Mouse (Mus musculus) megakaryocyte-erythroid progenitor cell, adult 5-6 weeks (primary cell): ENCODE results near the gene Prss12. TPM values are rescaled to one million over a fixed set of nuclear protein-coding genes. Genes with fewer than 3 reads are reported as not detected.
"Not testable (repeated sequence)": the region's sequence is repeated elsewhere in the genome, so short reads cannot be mapped to it uniquely, and the experiment has no call there.

Source experiments
- ATAC-seq: replicated peaks from 2 replicates; pipeline ENCODE4 v1.8.0; 2016; ENCODE audit warnings: mild to moderate bottlenecking, inconsistent platforms; ENCODE audit not compliant: severe bottlenecking, poor library complexity, low FRiP score, low TSS enrichment
- total RNA-seq, 2 experiments: library from RNA; stranded (forward) in 1 of 2; stranded (reverse) in 1 of 2; fragments of 200-1000, 215-1000 nt in 1 of 2; fragments of >200 nt in 1 of 2; fragmentation: Nextera tagmentation in 1 of 2; gene quantifications; 2 replicates each; pipeline ENCODE4 v1.2.3; 2014 to 2017

Gene Prss12
- total RNA-seq, 2 experiments from 2014 or later: not detected

GRCm38 (mm10) chr3:123460436-123460835 lies 13.7 kb downstream of the Prss12 start:
- no peak for ATAC-seq

DNA sequence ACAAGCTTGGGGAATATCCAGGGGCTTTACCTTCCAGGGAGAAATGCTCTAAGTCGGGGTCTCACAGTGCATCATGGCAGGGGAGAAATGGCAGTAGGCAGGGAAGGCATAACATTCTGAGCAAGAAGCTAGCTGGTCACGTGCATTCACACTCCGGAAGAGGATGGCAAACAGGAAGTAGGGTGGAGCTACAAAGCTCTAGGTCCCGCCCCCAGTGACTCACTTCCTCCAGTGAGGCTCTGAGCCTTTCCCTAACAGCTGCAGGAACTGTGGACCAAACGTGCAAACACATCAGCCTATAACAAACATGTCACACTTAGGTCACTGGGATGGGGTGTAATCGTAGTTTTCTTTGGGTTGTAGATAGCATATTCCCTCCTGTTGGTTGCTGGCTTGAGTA lies 15.6 kb downstream of the Prss12 start:
- ATAC-seq: no peak

- ATAC-seq: no peak
Measured at GRCm38 (mm10) chr3:123476833-123477232, 30.1 kb downstream of the Prss12 start.

DNA sequence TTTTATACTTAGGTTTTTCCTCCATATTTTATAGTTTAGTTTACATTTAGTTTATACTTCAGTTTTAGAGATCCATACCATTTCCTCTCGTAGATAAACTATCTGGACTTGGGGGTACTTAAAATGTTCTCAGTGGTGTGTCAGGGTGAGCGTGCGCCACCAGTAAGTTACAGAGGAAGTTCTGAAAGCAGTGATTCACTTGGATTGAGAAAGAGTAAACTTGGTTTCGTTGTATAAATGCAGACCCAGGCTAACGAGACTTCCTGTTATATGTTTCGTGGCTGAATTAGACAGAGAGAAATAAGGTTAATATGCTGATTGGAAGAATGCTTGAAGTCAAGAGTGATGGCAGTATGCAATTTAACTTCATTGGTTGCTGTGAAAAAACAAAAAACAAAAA lies 34.6 kb downstream of the Prss12 start:
- ATAC-seq: no peak

- no peak for ATAC-seq
Measured at GRCm38 (mm10) chr3:123491814-123492213, 45.1 kb downstream of the Prss12 start.

DNA sequence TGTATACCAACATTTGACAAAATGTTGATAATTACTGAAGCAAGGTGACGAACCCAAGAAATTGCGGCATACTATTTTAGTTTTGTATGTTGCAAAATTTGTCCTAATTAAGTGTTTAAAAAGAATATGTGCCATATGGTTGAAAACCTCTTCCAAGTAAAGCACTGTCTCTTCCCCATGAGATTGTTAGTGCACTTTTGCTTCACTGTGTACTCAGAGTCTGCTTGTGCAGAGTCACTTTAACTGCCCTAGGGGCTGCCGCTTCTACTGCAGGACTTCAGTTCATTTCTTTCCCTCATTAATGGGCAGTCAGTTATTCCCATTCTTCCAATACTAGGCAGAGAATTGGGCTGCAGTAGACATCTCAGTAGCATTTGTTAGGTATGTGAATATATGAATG lies 46.5 kb downstream of the Prss12 start:
- no peak for ATAC-seq

DNA sequence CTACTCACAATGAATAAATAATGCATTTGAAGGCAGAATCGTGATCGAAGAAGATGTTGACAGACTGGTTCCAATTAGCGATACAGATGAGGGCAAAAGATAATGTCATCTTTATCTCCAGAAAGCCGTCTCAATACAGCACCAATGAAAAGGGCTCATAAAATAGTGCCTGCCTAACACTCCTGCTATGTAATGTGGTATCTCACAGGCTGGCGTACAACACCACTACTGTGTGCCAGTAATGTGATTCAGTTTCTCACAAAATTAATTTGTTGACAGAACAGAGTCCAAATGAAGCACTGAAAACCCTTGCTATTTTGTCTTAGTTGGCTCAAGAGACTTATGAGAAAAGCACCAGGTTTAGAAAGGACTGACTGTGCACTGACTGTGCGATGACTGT lies 48.4 kb downstream of the Prss12 start:
- ATAC-seq: no peak

GRCm38 (mm10) chr3:123498787-123499186 lies 52.1 kb downstream of the Prss12 start:
- no peak for ATAC-seq

GRCm38 (mm10) chr3:123501798-123502197 lies 55.1 kb downstream of the Prss12 start:
- ATAC-seq: not testable (repeated sequence)

DNA sequence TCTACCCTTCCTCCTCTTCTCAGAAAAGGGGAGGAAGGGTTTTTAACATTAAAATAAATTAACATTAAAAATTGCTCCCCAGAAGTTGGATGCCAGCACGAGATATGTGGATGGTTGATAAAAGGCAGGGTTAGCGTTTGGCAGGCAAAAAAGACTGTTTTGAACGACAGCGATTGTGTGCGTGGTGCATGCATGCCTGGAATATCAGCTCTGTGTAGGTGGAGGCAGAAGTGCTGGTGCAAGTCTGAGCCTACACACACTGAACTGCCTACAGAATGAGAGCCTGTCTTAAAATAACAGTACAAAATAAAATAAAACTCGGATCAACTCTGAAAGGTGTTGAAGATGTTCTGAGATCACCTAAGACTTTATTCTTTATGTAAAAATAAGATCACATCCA lies 57.2 kb downstream of the Prss12 start:
- ATAC-seq: no peak

DNA sequence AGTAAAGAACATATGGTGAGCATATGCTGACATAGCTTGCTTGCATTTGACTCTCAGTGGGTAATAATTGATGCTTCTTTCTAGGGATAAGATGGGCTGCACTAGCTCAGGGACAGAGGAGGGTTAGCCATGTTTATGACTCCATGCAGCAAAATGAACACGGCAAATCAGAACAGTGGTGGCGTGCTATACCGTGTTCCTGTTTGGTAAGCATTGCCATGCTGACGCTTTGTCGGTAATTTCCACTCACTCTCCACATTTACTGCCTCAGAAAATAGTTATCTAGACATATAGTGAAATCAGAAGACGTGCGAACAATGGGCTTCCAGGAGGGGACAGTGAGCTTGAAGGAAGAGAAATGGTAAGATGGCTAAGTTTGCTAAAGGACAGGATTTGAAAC lies 58.1 kb downstream of the Prss12 start:
- ATAC-seq: no peak

DNA sequence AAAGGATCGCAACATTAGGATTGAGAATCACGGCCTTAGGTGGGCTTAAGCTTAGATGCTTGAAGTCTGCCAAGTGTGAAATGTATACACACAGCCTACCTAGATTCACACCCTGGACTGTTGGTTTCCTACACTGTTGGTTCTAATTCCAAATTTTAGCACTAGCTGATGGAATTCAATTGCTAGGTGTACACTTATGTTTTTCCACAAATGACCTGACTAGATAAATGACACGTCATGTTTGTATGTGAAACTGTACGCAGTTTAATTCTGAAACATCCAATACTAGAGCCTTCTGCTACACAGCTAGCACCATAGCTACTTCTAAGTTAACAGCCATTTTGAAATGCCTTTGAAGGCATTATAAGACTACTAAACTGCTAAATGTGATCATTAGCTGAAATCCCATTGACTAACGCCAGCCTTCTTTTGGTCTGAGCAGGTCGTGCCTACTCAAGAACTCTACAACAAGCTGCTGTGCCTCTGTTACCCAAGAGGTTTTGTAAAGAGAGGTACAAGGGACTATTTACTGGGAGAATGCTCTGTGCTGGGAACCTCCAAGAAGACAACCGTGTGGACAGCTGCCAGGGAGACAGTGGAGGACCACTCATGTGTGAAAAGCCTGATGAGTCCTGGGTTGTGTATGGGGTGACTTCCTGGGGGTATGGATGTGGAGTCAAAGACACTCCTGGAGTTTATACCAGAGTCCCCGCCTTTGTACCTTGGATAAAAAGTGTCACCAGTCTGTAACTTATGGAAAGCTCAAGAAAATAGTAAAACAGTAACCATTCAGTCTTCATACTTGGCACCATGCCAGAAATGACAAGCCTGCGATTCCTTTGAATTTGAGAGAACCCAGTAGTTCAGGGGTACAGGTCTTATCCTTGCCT lies 59.3 kb downstream of the Prss12 start:
- ATAC-seq: peak; percentile 1

GRCm38 (mm10) chr3:123506699-123507662 lies 60.3 kb downstream of the Prss12 start:
- ATAC-seq: no peak

DNA sequence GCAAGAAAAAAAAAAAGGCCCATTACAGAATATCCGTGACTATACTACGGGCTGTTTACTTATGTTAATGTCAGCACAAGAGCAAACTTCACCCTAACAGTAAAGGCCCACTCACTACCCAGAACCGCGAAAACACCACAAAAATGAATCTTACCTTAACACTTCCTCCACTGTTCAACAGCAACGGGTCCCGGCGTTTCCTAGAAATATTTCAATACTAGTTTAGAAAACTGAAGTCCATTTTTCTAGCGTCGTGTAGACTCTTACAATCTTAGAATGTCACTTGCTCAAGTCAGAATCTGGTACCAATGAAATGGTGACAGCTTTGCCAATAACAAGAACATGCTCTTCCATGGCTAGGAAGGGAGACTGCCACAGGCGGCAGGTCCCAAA lies 60.9 kb downstream of the Prss12 start:
- ATAC-seq: no peak

DNA sequence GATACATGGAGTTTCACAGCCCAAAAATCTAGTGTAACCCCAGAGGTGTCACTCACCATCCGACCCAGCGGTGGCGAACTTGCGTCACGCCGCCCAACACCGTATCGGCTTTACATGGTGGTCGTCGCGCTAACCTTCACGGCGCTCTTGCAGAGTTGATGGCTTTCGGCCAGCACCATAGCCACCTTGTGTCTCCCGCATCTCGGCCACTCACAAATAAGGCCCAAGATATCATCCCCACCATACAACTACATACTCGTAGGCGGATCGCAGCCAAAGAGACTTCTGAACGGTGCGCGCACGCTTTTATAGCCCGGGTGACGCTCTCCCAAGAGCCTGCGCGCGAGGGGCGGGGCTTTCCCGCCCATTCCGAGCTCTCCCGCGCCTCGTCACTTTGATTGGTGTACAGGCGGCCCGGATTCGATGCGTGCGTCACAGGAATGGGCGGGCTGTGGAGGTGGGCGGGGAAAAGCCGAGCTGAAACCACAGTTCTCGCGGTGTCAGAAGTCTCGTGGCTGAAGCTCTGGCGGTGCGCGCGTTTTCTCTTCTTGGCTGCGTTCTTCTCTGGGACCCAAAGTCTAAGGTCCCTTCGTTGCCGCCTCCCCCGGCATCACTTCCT lies 61.5 kb downstream of the Prss12 start:
- ATAC-seq: peak; percentile 78

- ATAC-seq: peak; percentile 40
Measured at GRCm38 (mm10) chr3:123508675-123509376, 62.1 kb downstream of the Prss12 start.

GRCm38 (mm10) chr3:123511818-123512217 lies 65.1 kb downstream of the Prss12 start:
- no peak for ATAC-seq

DNA sequence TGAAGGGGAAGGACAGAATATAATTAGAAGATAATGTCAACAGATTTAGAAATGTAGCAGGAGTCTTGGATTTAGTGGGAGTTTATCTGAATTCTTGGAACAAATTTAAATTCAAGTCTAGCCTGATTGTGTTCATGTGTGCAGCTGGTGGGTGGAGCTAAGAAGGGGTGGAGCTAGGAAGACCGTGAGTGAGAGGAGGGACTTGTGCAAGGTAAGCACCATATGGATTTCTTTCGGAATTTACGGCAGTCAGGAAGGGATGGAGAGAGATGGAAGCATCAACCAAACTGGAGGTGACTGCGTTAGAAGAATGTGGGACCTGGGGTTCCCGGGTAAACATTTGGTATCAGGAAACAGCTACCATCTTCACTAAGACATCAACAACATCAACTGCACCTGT lies 68.2 kb downstream of the Prss12 start:
- ATAC-seq: 0 out of 2 replicates have a peak, but pooled peaks have one; percentile 34
